Mouse (Mus musculus) kidney, adult 2 months (tissue): ENCODE results near the gene Zfp385b.

ENCODE experiments used
- CTCF ChIP-seq: fragments of 200-500 bp; conservative IDR thresholded peaks from 2 replicates; pipeline ENCODE4 v1.5.1; 2011; ENCODE audit warnings: low read depth, mild to moderate bottlenecking, control low read depth, low read length, moderate library complexity, mixed read lengths; ENCODE audit not compliant: insufficient read depth, insufficient read length
- POLR2A ChIP-seq: fragments of 200-500 bp; IDR thresholded peaks from one replicate; pipeline ENCODE4 v1.6.1; 2011; ENCODE audit warnings: low read depth, low read length, control low read depth

DNA sequence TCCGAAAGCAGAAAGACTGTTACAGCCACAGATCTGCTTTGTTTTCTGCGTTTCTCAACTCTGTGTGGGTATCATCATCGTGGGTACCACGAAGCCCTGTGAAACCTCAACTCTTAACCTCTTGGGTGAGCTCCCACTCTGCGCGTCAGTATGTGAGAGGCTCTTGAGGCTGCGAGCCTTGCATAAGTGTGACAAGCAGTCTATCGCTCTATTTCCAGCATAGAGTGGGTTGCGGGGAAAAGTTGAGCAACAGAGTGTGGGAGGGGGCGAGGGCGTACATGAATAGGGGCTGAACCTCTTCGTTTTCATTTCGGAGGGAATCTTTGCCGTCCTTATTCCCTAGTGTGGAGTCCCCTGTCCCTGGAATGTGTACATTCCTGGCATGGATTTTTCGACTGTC lies 44.1 kb upstream of the Zfp385b start:
- TF ChIP-seq CTCF, result no peak
- TF ChIP-seq POLR2A, result no peak
